Mouse (Mus musculus) Patski (cell line): ENCODE data around the gene Klhdc2. TPM values are rescaled to one million over a fixed set of nuclear protein-coding genes. Genes with fewer than 3 reads are reported as not detected.

Experiments used
- ATAC-seq: fragments of 100-300 bp; one replicate; pipeline ENCODE4 v1.8.0; 2021
- CTCF ChIA-PET: fragments of 350-600 bp; sonication (Branson Sonifier 250); formaldehyde crosslinking; loops from one replicate; lab custom pipeline; 2022; ENCODE audit warnings: inconsistent platforms; lab: Charles Lee
- POLR2A ChIA-PET: fragments of 350-600 bp; sonication (Branson Sonifier 250); formaldehyde crosslinking; loops from one replicate; lab custom pipeline; 2022; ENCODE audit warnings: antibody characterized with exemption, inconsistent platforms; lab: Charles Lee
- DNase-seq: peaks from one replicate; pipeline ENCODE4 v3.0.0-alpha.2; 2011; ENCODE audit warnings: low read depth, low spot score
- H3K27me3 ChIP-seq: fragments of 371-371 bp; one replicate; pipeline ENCODE4 v1.5.1; 2021
- CTCF ChIP-seq: fragments of 100-300 bp; IDR thresholded peaks from one replicate; pipeline ENCODE4 v1.5.1; 2021
- in situ Hi-C: fragments of 300-500 bp; cut with MboI; formaldehyde crosslinking; loops from 3 replicates; pipeline ENCODE4 v1.11.1; 2018; ENCODE audit warnings: low pct_unique_long_range_greater_than_20kb, mixed read lengths
- polyA plus RNA-seq: library from polyadenylated mRNA; unstranded; gene quantifications from one replicate; pipeline ENCODE4 v1.2.3, GENCODE M21; 2021

Klhdc2 gene
- polyA plus RNA-seq, 1 experiment from 2014 or later = 94.8 TPM

DNA sequence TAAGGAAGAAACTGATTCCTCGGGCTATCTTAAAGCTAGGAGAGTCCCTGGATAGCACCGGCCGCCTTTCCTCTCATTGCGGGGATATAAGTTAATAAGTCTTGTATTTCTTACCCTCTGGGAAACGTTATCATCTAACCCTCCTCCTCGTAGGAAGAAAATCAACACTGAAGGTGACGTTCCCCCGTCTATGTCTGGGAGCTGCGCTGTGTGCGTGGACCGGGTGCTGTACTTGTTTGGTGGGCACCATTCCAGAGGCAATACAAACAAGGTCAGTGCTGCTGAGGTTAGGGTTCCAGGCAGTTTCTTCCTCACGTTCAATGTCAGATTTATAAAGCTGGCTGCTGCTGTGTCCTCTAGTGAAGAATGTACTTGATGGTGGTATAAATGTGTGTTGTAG lies 5.7 kb downstream of the Klhdc2 start:
- no peak for TF ChIP-seq CTCF
- CTCF ChIA-PET = no interaction called here
- no peak for ATAC-seq
- H3K27me3 ChIP-seq = no peaks in the 10 kb centered on the region
- in situ Hi-C loops = no loop called here
- POLR2A ChIA-PET = interaction anchor here (0.6 to 0.7 kb wide), 2 partner anchors 20 to 86 kb away, joined by 3 read pairs; no protein-coding TSS in a partner anchor
- DNase-seq = no peak

DNA sequence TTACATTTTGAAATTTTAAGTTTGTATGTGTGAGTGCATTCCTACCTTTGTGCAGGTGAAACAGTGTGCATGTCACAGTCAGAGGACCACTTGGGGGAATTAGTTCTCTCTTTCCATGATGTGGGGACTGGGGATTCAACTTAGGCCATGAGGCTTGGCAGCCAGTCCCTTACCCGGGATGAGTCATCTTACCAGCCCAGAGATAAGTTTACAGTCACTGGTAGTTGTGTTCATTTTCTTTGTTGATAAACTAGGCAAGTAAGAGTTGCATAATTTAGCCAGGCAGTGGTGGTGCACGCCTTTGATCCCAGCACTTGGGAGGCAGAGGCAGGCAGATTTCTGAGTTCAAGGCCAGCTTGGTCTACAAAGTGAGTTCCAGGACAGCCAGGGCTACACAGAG lies 7.6 kb downstream of the Klhdc2 start:
- DNase-seq = no peak
- CTCF ChIA-PET = no interaction called here
- H3K27me3 ChIP-seq = no peaks in the 10 kb centered on the region
- no peak for ATAC-seq
- in situ Hi-C loops = no loop called here
- TF ChIP-seq CTCF = no peak
- POLR2A ChIA-PET = no interaction called here

GRCm38 (mm10) chr12:69306333-69306732 lies 9.9 kb downstream of the Klhdc2 start:
- in situ Hi-C loops = loop anchor here (5.0 kb wide), 1 partner anchor 94 kb away; no protein-coding TSS in a partner anchor

GRCm38 (mm10) chr12:69309659-69310058 lies 13.2 kb downstream of the Klhdc2 start:
- CTCF ChIA-PET = interaction anchor here (1.1 to 2.1 kb wide), 3 partner anchors 11 to 42 kb away, joined by 3 to 5 read pairs (median 3); no protein-coding TSS in a partner anchor
- POLR2A ChIA-PET = no interaction called here
- TF ChIP-seq CTCF = no peak
- ATAC-seq (no peak), DNase-seq (no peak)
- in situ Hi-C loops = loop anchor here (5.0 kb wide), 2 partner anchors 97 to 158 kb away; no protein-coding TSS in a partner anchor
- no peaks in the 10 kb centered on the region for H3K27me3 ChIP-seq

More at GRCm38 (mm10) chr12:69306333-69306732, 9.9 kb downstream of the Klhdc2 start:
- H3K27me3 ChIP-seq = no peaks in the 10 kb centered on the region
- DNase-seq = no peak
- CTCF ChIA-PET = interaction anchor here (1.3 kb wide), 1 partner anchor 14 kb away, joined by 4 read pairs; no protein-coding TSS in a partner anchor
- POLR2A ChIA-PET = no interaction called here
- no peak for TF ChIP-seq CTCF
- no peak for ATAC-seq

DNA sequence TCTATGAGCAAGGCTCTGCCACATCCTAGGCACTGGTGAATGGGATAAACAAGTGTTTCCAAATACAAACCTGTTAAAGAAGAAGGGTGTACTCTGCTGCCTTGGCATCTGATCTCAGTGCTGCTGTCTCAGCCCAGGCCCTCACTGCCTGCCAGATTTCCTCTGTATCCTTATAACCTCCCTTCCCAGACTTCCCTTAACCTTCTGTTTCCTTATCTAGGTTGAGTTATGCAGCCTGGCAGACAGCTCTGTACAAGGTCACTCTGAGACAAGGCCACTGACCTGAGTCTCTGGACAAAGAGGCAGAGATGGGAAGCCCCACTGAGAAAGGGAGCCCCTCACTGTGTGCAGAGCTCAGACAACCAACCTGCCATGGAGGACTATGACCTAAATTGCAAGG lies 21.9 kb downstream of the Klhdc2 start:
- ATAC-seq (no peak), DNase-seq (no peak)
- POLR2A ChIA-PET = interaction anchor here (0.6 kb wide), 1 partner anchor 16 kb away, joined by 3 read pairs; no protein-coding TSS in a partner anchor
- no peak for TF ChIP-seq CTCF
- no peaks in the 10 kb centered on the region for H3K27me3 ChIP-seq
- CTCF ChIA-PET = interaction anchor here (1.1 kb wide), 1 partner anchor 8 kb away, joined by 3 read pairs; no protein-coding TSS in a partner anchor
- in situ Hi-C loops = no loop called here

DNA sequence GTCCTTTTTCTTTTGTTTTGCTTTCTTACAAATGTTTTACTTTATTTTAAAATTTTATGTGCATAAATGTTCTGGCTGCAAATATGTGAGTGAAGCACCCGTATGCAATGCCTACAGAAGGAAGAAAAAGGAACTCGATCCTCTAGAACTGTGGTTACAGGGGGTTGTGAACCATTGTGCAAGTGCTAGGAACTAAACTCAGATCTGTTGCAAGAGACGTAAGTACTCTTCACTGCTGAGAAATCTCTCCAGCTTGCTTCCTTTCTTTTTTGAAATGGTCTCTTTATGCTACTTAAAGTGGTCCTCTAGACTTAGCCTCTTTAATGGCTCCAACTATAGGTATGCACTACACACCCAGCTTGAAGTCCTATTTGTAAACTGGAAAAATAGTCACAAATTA lies 34.7 kb downstream of the Klhdc2 start:
- DNase-seq = no peak
- ATAC-seq = no peak
- in situ Hi-C loops = no loop called here
- TF ChIP-seq CTCF = no peak
- H3K27me3 ChIP-seq = no peaks in the 10 kb centered on the region
- POLR2A ChIA-PET = no interaction called here
- CTCF ChIA-PET = interaction anchor here (1.1 kb wide), 1 partner anchor 20 kb away, joined by 4 read pairs; no protein-coding TSS in a partner anchor

- in situ Hi-C loops = no loop called here
- TF ChIP-seq CTCF = no peak
- DNase-seq (no peak), ATAC-seq (no peak)
- H3K27me3 ChIP-seq = no peaks in the 10 kb centered on the region
- CTCF ChIA-PET = interaction anchor here (3.2 kb wide), 1 partner anchor 8 kb away, joined by 15 read pairs; no protein-coding TSS in a partner anchor
- POLR2A ChIA-PET = no interaction called here
These were observed 35.7 kb downstream of the Klhdc2 start for GRCm38 (mm10) chr12:69332147-69332546.

- no peak for ATAC-seq
- CTCF ChIA-PET = interaction anchor here (0.6 to 3.2 kb wide), 13 partner anchors 9 to 136 kb away, joined by 3 to 15 read pairs (median 3); no protein-coding TSS in a partner anchor
These were observed 37.1 kb downstream of the Klhdc2 start for GRCm38 (mm10) chr12:69333547-69333946.

GRCm38 (mm10) chr12:69349928-69350327 lies 53.4 kb downstream of the Klhdc2 start:
- in situ Hi-C loops = loop anchor here (25.0 kb wide), 1 partner anchor 537 kb away; the partner anchor contains the start of genes Atl1 and Map4k5
- TF ChIP-seq CTCF = no peak
- DNase-seq = no peak
- ChIA-PET POLR2A (no interaction called here), CTCF (no interaction called here)
- no peaks in the 10 kb centered on the region for H3K27me3 ChIP-seq
- no peak for ATAC-seq

More at GRCm38 (mm10) chr12:69333547-69333946, 37.1 kb downstream of the Klhdc2 start:
- POLR2A ChIA-PET = no interaction called here
- peak; percentile 78 for TF ChIP-seq CTCF
- no peaks in the 10 kb centered on the region for H3K27me3 ChIP-seq
- in situ Hi-C loops = no loop called here
- DNase-seq = no peak

- in situ Hi-C loops = loop anchor here (25.0 kb wide), 1 partner anchor 536 kb away; the partner anchor contains the start of genes Atl1 and Map4k5
- POLR2A ChIA-PET = no interaction called here
- DNase-seq (no peak), ATAC-seq (no peak)
- TF ChIP-seq CTCF = peak; percentile 45
- CTCF ChIA-PET = interaction anchor here (0.7 to 1.8 kb wide), 12 partner anchors 9 to 277 kb away, joined by 3 to 11 read pairs (median 3); no protein-coding TSS in a partner anchor
- H3K27me3 ChIP-seq = no peaks in the 10 kb centered on the region
These were observed 55.2 kb downstream of the Klhdc2 start for GRCm38 (mm10) chr12:69351685-69352084.
